Mouse (Mus musculus) lung, postnatal 10 days (tissue): ENCODE measurements at regions not wholly inside any gene's neighbourhood (a gene's known extent, or its start where the extent isn't known, plus 50 kb on each side); places are given as distances from the start of the nearest gene placed in this dataset.
"Not testable (repeated sequence)": the region's sequence is repeated elsewhere in the genome, so short reads cannot be mapped to it uniquely, and the experiment has no call there.

Experiments
- DNase-seq: peaks from one replicate; pipeline ENCODE4 v3.0.0; 2021

DNA sequence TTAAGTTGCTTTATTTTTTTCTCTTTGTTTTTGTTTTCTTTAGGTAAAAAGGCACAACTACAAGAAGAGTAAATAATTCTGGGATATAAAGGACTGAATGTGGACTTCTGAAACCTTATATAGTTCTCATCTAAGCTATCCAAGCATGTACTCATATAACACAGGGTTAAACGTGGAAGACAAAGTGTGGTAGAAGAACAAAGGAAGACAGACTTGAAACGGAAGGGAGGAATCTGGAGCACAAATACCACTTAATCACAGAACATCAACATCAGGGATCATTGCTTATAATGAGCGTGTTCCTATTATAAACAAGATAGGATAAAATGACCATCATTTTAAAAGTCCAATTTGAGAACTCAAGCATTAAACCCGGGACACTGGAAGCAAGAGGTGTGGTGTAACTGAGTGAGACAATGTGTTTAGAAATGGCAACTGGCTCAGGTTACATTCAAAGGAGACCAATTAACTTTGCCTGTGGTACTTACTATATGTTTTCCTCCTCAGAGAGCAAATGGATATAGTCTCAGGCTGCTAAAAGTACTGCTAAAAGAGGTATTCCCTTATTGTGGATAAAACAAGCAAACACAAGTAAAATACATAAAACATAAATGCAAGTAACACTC, 96.1 kb upstream of the Hdgfl1 start:
- no peak for DNase-seq

GRCm38 (mm10) chr13:26867794-26868193, 97.8 kb upstream of the Hdgfl1 start:
- no peak for DNase-seq

DNA sequence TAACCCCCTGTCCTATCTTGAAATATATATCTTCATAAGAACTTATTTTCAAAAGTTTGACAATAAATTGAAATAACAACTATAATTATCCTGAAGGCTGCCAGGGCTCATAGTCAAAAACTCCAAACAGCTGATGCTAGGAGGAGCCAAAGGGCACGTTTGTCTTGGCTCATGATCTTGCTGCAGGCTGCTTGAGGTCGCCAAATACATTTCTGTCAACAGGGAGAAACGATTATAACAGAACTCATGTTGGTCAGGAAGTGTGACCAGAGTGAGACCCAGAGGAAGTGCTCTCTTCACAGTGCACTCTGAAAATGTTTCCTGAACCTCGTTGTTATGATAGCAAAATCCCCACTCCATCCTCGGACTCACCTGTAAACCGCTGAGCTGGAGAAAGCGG, 140.9 kb upstream of the Prl start:
- DNase-seq, result peak; percentile 33

GRCm38 (mm10) chr13:26932695-26933438, 124.5 kb upstream of the Prl start:
- peak; percentile 38 for DNase-seq

- no peak for DNase-seq
These were observed 123.5 kb upstream of the Prl start for GRCm38 (mm10) chr13:26933838-26934237.

GRCm38 (mm10) chr13:26940436-26940835, 116.9 kb upstream of the Prl start:
- no peak for DNase-seq

DNA sequence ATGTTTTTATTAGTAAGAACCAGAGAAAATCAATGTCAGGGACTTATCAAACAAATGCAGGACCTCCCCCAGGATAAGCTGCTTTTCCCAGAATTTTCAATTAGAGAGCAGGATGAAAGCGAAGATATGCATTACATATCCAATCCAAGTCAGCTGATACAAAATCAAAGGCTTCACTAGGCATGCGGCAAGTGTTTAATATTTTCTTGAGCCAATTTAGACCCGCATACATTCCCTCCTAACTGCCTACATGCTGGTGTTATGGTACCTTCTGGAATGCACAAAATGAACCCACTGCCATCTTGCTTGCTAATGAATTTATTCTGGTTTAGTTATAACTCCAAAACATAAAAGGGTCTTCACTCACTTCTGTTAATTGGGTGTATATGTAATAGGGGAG, 112.9 kb upstream of the Prl start:
- DNase-seq, result no peak

DNA sequence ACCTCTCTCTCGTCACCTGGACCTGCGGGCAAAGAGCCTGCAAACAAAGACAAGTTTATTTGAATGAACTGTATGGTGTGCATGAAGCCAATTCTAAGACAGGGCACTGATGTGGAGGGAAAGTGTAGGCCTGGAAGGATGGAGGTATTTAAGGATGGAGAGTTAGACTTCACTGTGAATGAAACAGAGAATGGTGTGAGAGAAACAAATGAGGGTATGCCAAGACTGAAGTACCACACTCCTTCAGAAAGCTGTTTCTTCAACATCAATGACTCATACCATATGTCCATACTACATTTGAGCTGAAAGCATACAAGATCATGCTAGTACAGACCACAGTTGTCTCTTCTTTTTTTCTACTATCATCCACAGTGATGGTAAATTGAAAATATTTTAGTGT, 105.9 kb upstream of the Prl start:
- no peak for DNase-seq

GRCm38 (mm10) chr13:26953834-26954233, 103.5 kb upstream of the Prl start:
- DNase-seq, result no peak

DNA sequence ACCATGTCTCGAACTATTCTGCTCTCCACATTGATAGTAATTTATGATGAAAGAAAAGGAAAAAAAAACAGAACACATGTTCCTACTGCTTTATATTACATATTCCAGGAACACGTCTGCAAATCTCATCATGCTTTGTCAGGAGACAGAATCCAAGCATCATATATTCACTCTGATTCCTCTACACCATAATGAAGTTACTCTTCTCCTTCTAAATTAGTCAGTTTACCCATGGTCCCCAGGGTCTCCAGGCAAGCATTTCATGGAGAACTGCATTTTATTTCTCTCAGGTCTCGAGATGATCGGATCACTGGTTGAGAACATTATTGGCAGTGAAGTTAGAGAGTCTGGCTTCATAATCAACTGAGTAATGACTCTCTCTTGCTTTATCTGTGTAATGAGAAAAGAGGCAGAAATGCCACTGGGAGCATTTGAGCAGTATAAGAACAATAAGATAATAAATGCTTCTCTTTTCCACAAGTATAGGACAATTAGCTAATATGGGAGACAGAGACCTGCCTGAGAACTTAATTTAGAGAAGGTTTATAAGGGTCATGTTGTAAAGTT, 97.8 kb upstream of the Prl start:
- DNase-seq, result no peak

- DNase-seq, result not testable (repeated sequence)
These were observed 96.8 kb upstream of the Prl start for GRCm38 (mm10) chr13:26960531-26960930.

DNA sequence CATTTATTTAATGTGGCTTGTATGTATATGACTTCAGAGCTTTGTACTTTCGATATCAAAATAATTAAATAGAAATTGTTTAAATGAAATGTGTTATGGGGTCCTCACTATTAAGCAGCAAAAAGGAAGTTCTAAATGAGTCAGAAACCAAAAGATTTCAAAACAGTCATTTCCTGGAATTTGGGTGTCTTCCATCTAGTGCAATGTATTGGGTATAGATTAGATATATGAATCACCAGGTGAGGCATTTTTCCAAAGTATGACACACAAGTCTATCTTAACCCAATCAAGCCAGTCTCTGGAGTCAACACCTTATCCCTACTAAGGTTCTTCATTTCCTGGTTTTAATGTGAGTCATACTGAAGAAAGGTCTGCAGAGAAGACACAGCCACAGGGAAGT, 81.3 kb upstream of the Prl start:
- DNase-seq, result no peak

GRCm38 (mm10) chr13:26980475-26980874, 76.9 kb upstream of the Prl start:
- DNase-seq, result peak; percentile 1
